Mouse (Mus musculus) heart, adult 11 months (tissue): Measurements from ENCODE around the gene Kcns1.
A peak's percentile ranks its signal among the peaks of the same experiment; 100 is the strongest.

Source experiments
- DNase-seq: peaks from one replicate; pipeline ENCODE4 v3.0.0; 2022

Gene Kcns1

DNA sequence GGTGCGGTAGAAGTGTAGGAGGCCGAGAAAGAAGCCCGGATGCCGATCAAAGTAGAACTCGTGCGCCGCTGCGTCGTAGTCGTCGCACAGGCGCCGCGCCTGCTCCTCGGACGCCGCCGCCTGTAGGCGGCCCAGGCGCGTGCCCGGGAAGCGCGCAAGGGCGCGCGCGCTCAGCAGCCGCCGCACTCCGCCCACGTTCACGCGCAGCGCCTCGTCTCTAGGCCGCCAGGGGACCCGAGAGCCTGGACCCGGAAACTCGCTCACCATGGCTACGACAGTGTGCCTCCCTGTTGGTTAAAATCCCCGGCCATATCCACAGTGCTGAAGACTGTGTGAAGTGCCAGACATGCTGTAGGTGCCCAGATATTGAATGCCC, 2.4 kb downstream of the Kcns1 start:
- no peak for DNase-seq

DNA sequence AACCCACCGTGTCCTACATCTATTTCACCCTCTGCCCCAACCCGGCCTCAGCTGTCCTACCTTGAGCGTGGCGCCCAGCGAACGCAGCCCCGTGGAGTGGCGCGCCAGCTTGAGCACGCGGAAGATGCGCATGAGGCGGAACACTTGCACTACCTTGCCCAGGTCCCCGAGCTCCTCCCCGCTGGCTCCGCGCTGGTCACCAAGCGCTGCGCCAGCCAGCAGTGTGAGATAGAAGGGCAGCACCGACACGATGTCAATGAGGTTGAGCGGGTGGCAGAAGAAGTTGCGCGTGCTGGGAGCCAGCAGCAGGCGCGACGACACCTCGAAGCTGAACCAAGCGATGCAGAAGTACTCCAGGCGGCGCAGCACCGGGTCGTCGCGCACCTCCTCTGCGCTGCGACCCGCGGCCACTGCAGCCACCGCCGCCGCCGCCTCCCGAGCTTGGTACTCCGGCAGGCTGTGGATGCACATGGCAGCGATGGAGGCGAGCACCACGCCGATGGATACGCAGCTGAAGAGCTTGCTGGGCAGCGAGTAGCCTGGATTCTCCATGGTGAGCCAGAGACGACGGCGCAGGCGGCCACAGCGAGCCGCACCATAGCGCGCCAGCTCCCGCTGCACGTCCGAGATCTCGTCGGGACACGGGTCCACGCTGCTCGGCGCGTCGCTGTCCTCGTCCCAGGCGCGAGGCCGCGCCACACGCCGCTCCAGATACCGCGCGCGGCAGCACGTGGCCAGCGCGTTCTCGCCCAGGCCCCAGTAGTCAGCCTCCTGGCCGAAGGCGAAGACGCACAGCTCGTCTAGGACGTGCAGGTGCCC, 3.0 kb downstream of the Kcns1 start:
- no peak for DNase-seq

DNA sequence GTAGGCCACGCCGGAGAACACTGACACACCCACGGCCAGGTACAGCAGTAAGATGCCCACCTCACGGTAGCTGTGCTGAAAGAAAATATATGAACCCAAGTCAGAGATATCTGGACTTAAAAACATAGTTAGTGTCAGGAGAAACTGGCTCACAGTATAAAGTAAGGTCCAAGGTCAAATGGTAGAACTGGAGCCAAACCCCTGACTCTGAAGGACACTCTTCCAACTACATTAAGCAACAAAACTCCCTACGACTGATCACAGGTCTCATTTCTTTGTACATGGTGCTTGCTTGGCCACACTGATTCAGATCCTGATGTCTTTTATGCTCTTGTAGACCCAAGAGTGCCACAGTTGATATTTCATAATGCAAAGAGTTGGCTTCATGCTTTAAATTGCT, 6.0 kb downstream of the Kcns1 start:
- no peak for DNase-seq

DNA sequence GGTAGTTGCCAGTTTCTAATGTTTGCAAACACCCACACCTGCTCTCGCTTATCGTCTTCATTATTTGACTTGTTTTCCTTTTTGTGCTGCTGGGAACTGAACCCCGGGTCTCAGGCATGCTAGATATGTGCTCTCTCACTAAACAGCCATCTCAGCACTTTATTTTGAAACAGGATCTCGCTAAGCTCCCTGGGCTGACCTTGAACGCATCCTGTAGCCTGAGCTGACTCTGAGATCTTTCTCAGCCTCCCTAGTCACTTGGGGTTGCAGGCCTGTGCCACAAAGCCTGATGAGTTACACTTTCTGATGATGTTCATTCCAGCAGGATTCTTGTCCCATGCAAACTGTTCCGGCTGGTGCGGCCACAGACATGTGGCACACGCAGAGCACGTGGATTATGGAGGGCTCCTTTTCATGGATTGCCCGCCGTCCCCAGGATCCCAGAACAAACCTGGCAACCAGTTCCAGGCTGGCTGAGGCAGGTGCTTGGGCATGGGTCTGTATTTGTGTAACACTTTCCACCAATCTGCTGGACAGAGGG, 9.3 kb downstream of the Kcns1 start:
- no peak for DNase-seq

DNA sequence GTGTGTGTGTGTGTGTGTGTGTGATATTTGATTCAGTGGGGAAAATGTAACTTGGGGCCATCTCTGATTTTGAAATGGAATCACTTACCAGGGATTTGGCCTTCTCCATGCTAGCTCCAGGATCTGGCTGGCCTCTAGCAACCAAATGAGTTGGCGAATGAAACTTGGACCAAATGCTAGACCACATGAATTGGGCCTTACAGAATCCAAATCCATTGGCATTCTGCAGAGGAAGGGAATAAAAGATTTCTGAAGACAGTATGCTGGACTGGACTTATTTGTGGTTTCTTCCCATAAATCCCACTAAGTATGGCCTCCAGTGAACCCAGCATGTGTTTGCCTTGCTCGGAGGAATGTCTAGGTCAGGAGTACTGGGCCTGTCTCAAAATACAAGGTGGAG, 12.1 kb downstream of the Kcns1 start:
- no peak for DNase-seq

DNA sequence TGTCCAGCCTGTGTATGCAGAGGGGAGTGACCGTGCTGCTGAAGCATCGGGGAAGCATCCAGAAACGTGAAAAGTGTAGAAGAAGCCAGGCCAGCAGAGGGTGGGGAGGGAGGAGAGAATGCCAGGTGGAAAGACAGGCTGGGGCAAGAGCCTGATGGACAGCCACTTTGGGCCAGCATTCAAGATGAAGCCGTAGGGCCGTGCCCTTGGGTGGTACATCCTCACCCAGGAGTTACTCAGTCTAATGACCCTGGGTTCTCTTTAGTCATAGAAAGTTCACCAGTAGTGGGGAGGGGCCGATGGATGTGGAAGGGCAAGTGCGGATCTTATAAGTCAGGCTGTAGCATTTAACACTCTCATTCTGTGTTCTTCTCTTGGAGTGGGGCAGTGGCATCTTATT, 14.8 kb downstream of the Kcns1 start:
- peak; percentile 87 for DNase-seq

DNA sequence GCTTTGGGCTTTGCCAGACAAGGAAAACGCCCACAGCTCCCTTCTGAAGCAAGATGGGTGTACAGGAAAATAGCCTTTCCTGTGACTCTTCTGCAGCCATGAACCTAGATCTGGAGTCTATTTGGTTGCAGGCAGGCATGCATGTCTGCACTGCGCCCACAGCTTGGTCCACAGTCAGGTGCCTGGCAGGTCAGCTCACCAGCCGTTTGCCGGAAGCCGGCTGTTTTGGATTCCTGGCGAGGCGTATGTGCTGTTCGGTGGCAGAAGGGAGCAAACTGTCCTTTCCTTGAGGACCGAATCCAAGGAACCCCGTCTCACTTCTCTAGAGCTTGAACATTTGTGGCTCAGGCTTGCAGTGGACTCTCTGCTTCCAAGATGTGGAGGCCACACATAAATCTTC, 16.9 kb downstream of the Kcns1 start:
- DNase-seq: no peak

DNA sequence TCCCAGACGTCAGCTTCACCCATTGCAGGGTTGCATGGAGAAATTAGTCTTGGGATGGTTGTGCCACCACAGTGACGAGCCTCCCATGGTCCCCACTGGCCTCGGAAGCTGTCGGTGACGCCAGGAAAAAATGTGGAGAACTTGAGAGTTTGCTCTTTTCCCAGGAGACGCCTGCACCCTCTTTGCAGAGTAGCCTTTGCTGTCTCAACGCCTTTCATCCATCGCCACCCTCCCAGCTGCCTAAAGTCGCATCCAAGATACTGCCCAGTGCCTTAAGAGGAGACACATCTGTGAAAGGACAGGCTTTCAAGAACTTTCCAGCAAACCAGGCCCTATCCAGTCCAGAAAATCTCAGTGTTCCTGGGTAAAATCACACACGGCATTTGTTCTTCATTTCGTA, 18.6 kb downstream of the Kcns1 start:
- DNase-seq: no peak

DNA sequence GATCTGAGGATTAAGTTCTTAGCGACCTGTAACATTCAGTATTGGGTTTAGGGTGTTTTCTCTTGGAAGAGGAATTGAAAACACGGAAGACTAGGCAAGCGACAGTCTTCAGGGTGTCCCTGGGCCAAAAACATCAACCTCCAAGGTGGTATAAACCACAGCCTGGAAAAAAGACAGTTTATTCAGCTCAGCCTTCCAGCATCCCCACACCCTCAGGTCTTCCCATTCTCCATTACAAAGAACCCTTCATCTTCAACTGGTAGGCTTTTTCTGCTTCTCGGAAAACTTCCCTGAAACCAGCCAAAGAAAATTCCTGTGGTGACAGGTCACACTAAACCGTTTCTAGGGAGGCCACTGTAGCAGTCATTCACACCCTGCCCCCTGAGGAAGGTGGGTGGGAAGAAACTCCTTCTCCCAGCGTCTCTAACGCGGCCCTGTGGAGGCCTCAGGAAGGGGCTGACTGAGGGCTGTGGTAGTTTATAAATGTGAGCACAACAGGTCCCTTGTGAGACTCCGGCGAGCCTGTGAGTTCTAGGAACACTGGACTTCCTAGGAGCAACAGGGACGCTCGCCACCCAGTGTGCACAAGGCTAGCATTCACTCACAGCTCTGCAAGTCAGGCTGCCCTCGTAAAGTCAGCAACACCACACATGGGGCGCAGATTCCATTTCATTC, 20.7 kb downstream of the Kcns1 start:
- DNase-seq: no peak

DNA sequence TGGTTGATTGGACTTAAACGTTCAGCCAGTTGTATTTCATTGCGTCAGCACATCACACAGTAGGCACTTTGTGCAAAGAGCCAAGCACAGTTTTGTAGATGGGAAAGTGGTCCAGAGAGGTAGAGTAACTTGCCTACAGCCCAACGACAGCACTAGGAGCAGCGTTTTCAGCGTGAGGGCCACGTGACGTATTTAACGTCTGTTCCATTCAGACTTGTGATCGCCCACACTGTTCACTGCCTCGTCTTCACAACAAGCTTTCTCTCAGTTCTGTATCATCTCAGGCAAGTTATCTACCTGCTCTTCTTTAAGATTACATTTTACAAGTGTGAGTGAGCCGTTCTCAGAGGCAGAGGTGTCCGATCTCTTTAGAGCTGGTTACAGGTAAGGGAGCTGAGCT, 24.4 kb downstream of the Kcns1 start:
- DNase-seq: no peak

DNA sequence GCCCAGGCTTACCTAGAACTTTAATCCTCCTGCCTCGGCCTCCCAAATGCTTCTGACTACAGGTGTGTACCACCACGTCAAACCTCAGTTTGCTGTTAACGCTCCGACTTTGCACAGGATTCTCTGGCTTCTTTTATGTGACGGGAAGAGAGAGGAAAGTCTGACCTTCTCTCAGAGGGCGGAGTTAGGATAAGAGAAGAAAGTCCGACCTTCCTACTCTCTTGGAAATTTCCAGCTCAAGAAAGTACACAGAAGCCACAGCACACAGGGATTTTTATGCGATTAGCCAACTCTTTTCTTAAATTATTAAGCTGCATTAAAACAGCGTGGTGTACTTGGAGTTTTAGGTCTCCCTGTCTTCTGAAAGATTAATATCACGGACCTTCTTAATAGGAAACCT, 26.4 kb downstream of the Kcns1 start:
- no peak for DNase-seq

DNA sequence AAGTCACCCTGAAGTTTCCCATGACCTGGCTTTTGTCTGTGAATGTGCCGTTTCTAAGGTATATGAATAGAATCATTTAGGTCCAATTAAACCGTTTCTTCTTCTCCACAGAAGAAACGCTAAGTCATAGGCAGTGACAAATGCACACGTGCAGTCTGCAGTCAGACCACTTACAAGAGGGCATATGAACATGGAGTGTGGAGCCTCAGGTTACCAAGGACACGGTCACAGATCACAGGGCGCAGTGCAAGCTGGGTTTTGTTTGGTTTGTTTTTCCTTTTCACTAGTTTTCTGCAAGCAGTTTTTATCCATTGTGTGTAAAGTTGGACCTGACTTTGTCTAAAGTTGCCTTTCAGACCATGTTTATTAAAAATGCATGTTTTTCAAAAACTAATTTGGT, 26.9 kb downstream of the Kcns1 start:
- DNase-seq: no peak

DNA sequence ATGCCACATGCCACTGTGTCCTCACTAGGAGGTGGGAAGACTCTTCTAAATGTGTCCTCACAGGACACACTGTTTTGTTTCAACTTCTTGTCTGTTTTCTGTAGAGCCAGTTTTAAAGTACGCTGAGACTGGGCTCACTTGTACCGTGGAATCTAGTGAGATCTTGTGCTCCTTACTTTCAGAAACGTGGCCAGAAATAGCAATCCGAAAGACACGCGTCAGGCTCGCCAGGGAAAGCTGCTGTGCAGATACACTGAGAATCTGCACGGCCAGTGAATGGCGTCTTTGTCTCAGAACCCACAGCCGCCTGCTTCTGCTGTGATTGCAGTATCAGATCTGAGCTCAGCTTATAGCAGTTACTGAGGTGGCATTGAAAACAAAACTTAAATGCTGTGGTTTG, 28.9 kb downstream of the Kcns1 start:
- peak; percentile 91 for DNase-seq

DNA sequence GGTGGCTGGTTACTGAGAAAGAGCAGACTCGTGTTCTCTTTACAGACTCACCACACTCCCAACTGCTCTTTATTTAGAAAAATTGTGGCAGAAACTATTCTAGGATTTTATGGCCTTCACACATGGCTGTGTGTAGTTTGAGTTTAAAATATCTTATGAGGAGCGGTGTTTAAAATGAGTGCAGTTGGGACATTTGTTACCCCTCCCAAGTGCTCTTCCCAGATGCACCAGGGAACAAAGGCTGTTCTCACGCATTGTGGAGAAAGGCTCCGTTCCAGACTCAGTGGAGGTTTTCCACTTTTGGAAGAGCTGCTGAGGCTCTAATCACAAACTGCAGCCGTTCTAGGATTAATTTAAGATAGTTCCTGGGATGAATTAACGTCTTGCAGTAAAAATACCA, 33.2 kb downstream of the Kcns1 start:
- no peak for DNase-seq

DNA sequence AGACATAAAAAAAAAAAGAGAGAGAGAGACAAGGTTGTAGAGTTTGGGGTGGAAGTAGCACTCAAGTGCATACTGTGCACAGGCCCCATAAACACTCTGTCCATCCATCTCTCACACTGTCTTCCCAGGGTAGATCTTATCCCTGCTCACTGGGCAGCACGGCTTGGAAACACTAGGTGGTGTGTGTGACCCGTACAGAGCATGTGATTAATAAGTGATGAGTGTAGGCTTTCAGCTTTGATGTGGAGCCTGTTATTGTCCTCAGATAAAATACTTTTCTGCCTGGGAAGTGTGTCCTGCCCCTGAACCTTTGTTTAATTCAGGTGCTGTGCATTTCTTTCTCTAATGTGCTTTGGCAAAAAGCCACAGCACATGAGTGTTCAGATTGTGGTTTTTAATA, 34.5 kb downstream of the Kcns1 start:
- no peak for DNase-seq

DNA sequence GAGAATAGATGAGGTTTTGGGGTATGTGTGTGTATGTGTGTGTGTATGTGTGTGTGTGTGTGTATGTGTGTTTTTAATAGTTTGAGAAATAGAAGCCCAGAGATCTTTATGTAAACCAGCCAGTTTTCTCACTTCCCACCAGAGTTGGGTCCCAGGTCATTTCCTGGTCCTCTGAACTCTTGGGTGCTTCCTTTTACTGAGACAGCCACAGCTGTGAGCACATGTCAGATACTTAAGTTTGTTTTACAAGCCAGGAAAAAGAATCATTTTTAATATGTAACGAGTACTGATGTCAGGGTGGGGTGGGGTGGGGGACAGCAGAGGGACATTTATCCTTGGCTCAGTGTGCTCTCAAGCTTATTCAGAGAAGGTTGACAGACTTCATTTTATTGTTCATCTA, 35.5 kb downstream of the Kcns1 start:
- no peak for DNase-seq

DNA sequence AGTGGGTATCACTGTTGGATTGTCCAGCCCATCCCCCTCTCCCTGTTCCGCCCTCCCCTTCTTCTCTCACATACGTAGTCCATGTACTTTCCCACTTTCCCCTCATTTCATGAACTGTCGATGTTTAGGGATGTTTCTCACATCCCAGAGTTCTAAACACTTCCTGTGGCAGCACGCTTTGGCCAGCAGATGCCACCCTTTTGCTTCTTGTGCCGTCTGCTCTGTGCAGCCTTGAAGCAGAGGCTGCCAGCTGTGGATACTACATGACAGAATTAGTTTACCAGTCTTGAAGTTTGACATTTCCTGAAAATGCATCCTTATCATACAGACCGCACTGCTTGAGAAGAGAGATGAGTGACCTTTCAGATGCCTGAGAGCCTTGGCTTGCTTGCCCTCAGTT, 36.4 kb downstream of the Kcns1 start:
- no peak for DNase-seq

DNA sequence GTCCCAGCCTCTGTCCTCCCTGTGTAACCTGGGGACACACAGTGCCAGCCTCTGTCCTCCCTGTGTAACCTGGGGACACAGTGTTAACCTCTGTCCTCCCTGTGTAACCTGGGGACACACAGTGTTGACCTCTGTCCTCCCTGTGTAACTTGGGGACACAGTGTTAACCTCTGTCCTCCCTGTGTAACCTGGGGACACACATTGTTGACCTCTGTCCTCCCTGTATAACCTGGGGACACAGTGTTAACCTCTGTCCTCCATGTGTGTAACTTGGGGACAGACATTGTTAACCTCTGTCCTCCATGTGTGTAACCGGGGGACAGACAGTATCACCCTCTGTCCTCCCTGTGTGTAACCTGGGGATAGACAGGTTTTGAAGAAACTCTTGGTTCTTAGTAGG, 39.3 kb downstream of the Kcns1 start:
- DNase-seq: no peak

DNA sequence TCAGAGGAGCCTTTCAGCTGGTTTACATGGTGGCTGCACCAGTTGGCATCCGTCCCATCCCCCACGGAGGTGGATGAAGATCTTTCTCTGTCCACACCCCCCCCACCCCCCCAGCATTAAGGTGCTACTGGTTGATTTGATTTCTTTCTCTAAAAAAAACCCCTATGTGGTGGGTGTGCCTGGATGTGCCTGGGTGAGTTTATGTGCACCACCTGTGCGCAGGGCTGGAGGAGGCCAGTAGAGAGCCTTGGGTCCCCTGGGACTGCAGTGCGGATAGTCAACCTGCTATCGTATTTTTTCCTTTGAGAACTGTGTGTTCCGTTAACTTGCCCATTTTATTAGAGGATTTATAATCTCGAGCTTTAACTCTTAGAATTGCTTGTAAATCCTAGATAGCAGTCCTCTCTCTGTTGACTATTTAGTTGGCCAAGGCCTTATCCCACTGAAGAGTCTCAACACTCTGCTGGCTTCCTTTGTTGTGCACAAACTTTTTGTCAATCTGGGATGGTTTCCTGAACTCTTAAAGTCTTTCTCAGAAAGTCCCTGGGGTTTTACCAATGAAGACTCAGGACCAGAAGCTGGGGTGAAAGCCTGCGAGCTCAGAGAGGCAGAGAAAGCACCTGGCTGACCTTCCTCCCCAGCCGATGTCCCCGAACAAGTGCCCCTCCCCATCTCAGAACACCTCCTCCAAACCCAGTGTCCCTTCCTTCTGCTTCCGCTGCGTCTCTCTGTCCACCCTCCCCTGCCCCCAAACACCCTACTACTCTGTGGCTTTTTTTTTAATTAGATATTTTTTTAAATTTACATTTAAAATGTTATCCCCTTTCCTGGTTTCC, 42.1 kb downstream of the Kcns1 start:
- no peak for DNase-seq

DNA sequence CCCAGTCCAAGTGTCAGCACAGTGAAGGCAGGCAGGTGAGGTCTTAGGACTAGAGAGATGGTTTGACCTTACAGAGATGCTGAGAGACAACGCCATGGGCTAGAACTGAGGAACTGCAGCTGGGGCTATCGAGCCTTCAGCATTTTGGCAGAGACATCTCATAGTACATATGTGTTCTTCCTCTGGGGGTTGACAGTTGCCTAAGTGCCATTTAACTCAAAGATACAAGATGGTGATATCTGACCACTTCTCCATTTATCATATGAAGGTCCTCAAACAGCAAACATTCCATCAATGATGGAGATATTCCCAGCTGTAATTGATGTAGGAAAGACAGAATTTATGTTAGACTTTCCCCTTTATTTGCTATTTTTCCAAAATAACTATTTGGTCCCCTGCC, 43.6 kb downstream of the Kcns1 start:
- no peak for DNase-seq

DNA sequence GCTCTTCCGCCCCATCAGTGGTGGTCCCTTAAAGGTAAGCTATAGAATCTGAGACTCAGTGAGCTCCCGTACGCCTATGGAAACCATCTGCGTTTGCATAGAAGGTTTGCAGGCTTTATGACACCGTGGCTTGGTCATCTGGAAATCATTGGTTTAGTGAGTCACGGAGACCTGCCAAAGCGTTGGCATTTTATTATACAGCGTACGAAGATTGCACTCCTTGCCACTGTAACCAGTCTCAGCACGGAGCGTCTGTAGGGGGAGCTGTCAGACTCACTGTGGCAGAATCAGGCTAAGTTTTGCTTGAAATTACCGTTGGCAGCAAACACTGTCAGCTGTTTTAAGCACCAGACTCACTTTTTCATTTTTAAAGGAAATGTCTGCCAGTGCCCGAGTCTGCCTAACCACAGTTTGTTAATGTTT, 44.4 kb downstream of the Kcns1 start:
- no peak for DNase-seq

DNA sequence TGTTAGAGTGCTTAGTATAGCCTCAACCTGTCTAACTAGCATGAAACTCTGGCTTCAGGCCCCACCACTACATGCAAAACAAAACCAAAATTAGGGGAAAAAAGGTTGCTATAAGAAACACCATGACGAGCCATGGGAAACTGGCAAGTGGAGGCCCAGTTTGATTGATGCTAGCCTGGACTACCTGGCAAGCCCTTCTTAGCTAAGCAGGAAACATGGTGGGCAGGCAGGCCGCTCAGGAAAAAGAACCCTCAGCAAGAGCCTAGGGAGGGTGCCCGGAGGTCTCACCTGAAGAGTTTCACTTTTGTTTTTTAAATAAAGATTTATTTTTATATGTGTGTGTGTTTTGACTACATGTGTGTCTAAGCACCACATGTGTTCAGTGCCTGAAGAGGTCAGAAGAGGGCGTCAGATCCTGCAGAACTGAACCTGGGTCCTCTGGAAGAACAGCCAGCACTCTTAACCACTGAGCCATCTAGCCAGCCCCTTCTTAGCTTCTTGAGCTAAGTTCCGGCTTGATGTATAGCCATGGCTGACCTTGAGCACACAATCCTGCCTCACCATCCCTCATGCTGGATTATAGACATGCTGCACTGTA, 47.6 kb downstream of the Kcns1 start:
- DNase-seq: no peak

DNA sequence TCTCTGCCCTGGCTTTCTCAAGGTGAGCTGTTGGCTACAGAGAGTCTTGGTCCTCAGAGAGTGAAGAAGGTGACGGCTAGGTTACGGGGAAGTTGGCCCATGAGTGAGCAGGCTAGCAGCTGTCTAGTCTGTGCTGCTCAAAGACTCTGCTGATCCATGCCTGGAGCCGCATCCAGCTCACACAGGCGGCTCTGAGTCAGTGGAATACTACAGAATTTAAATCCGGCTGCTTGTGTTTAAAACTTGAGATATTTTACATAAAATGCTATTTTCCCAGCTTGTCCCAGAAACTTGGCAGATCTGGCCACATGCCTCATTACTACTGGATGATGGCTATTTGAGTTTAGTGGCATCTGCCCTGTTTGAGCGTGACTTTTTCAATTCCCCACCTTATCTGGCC, 51.4 kb downstream of the Kcns1 start:
- DNase-seq: peak; percentile 57
